Mouse (Mus musculus) MEL (cell line): ENCODE data around the gene Nos1ap. TPM values are rescaled to one million over a fixed set of nuclear protein-coding genes. Genes with fewer than 3 reads are reported as not detected.

Experiments
- DNase-seq: peaks from one replicate; pipeline ENCODE4 v3.0.0; 2011; ENCODE audit warnings: low read depth, low spot score
- H3K27ac ChIP-seq: 2 replicates; pipeline ENCODE4 v1.5.1; 2012; ENCODE audit warnings: low read depth, mild to moderate bottlenecking, control low read depth, low read length, moderate library complexity; ENCODE audit not compliant: control insufficient read depth
- H3K27me3 ChIP-seq, 2 experiments: fragments of 150-350 bp in 1 of 2; sonication (generic) in 1 of 2; 2 replicates each; pipeline ENCODE4 v1.6.1; 2012; ENCODE audit warnings: low read length in 2 of 2, mild to moderate bottlenecking in 2 of 2, improper control_type of control experiment in 1 of 2, moderate library complexity in 1 of 2; ENCODE audit not compliant: insufficient read depth in 2 of 2, control insufficient read depth in 1 of 2
- H3K36me3 ChIP-seq, 2 experiments: 2 replicates each; pipeline ENCODE4 v1.6.1; 2012 to 2014; ENCODE audit warnings: low read length in 2 of 2, improper control_type of control experiment in 1 of 2, inconsistent platforms in 1 of 2, mild to moderate bottlenecking in 1 of 2; ENCODE audit not compliant: insufficient read depth in 2 of 2, control insufficient read depth in 1 of 2
- H3K4me1 ChIP-seq, 2 experiments: fragments of 150-350 bp in 1 of 2; sonication (generic) in 1 of 2; 2 replicates each; pipeline ENCODE4 v1.6.1; 2012; ENCODE audit warnings: low read length in 2 of 2, improper control_type of control experiment in 1 of 2, mild to moderate bottlenecking in 1 of 2; ENCODE audit not compliant: insufficient read depth in 2 of 2, control insufficient read depth in 1 of 2
- H3K4me3 ChIP-seq, 2 experiments: fragments of 150-350 bp in 1 of 2; sonication (generic) in 1 of 2; 2 replicates each; pipeline ENCODE4 v1.5.1; 2012; ENCODE audit warnings: low read depth in 2 of 2, low read length in 2 of 2, mild to moderate bottlenecking in 2 of 2, moderate library complexity in 2 of 2, control low read depth in 1 of 2, improper control_type of control experiment in 1 of 2; ENCODE audit not compliant: control insufficient read depth in 1 of 2, insufficient read depth in 1 of 2
- H3K79me2 ChIP-seq: 2 replicates; pipeline ENCODE4 v1.6.1; 2012; ENCODE audit warnings: mild to moderate bottlenecking, low read length, moderate library complexity; ENCODE audit not compliant: control insufficient read depth, poor library complexity, insufficient read depth
- H3K9ac ChIP-seq: 2 replicates; pipeline ENCODE4 v1.6.1; 2012; ENCODE audit warnings: low read depth, mild to moderate bottlenecking, control low read depth, low read length, moderate library complexity; ENCODE audit not compliant: control insufficient read depth, poor library complexity, severe bottlenecking
- H3K9me3 ChIP-seq: fragments of 150-350 bp; sonication (generic); replicated peaks from 2 replicates; pipeline ENCODE4 v1.6.1; 2012; ENCODE audit warnings: mild to moderate bottlenecking, low read length, improper control_type of control experiment, moderate library complexity; ENCODE audit not compliant: insufficient read depth
- CHD1 ChIP-seq: IDR thresholded peaks from 2 replicates; pipeline ENCODE4 v1.6.1; 2012; ENCODE audit warnings: low read depth, mild to moderate bottlenecking, inconsistent platforms, low read length, improper control_type of control experiment
- CTCF ChIP-seq, 3 experiments: IDR thresholded peaks in 2 of 3; conservative IDR thresholded peaks in 1 of 3; 2 replicates each; pipeline ENCODE4 v1.5.1; 2011 to 2012; ENCODE audit warnings: low read length in 3 of 3, low read depth in 2 of 3, mild to moderate bottlenecking in 2 of 3, improper control_type of control experiment in 1 of 3, inconsistent platforms in 1 of 3, mixed read lengths in 1 of 3, moderate library complexity in 1 of 3; ENCODE audit not compliant: control insufficient read depth in 1 of 3, insufficient read depth in 1 of 3, poor library complexity in 1 of 3, severe bottlenecking in 1 of 3
- E2F4 ChIP-seq: IDR thresholded peaks from 2 replicates; pipeline ENCODE4 v1.6.1; 2011; ENCODE audit warnings: low read depth, low read length, improper control_type of control experiment, borderline replicate concordance
- ELF1 ChIP-seq: IDR thresholded peaks from 2 replicates; pipeline ENCODE4 v1.6.1; 2014; ENCODE audit warnings: low read depth, mild to moderate bottlenecking, inconsistent platforms, low read length, improper control_type of control experiment, moderate library complexity
- EP300 ChIP-seq, 2 experiments: IDR thresholded peaks; 2 replicates each; pipeline ENCODE4 v1.6.1; 2011; ENCODE audit warnings: improper control_type of control experiment in 2 of 2, low read length in 2 of 2, low read depth in 1 of 2, mild to moderate bottlenecking in 1 of 2
- ETS1 ChIP-seq: IDR thresholded peaks from 2 replicates; pipeline ENCODE4 v1.6.1; 2012; ENCODE audit warnings: low read depth, mild to moderate bottlenecking, inconsistent platforms, low read length, improper control_type of control experiment, moderate library complexity
- GABPA ChIP-seq: IDR thresholded peaks from 2 replicates; pipeline ENCODE4 v1.6.1; 2012; ENCODE audit warnings: low read depth, mild to moderate bottlenecking, inconsistent platforms, low read length, improper control_type of control experiment, moderate library complexity
- GATA1 ChIP-seq: IDR thresholded peaks from 2 replicates; pipeline ENCODE4 v1.6.1; 2011; ENCODE audit warnings: low read depth, low read length, improper control_type of control experiment
- HCFC1 ChIP-seq: IDR thresholded peaks from 2 replicates; pipeline ENCODE4 v1.6.1; 2012; ENCODE audit warnings: low read depth, mild to moderate bottlenecking, inconsistent platforms, low read length, improper control_type of control experiment, moderate library complexity
- KAT2A ChIP-seq: conservative IDR thresholded peaks from 2 replicates; pipeline ENCODE4 v1.6.1; 2012; ENCODE audit warnings: low read depth, low read length, improper control_type of control experiment, inconsistent platforms
- MAFK ChIP-seq: IDR thresholded peaks from 2 replicates; pipeline ENCODE4 v1.6.1; 2011; ENCODE audit warnings: low read depth, mild to moderate bottlenecking, low read length, improper control_type of control experiment, borderline replicate concordance
- MAX ChIP-seq: IDR thresholded peaks from 2 replicates; pipeline ENCODE4 v1.6.1; 2011; ENCODE audit warnings: low read length, improper control_type of control experiment
- MAZ ChIP-seq: IDR thresholded peaks from 2 replicates; pipeline ENCODE4 v1.6.1; 2012; ENCODE audit warnings: low read depth, mild to moderate bottlenecking, inconsistent platforms, low read length, improper control_type of control experiment
- MEF2A ChIP-seq: IDR thresholded peaks from 2 replicates; pipeline ENCODE4 v1.6.1; 2014; ENCODE audit warnings: low read depth, mild to moderate bottlenecking, inconsistent platforms, low read length, improper control_type of control experiment; ENCODE audit not compliant: poor library complexity, insufficient replicate concordance, severe bottlenecking; ENCODE audit errors: extremely low read depth
- MXI1 ChIP-seq: IDR thresholded peaks from 2 replicates; pipeline ENCODE4 v1.6.1; 2011; ENCODE audit warnings: mild to moderate bottlenecking, low read depth, low read length, improper control_type of control experiment
- MYB ChIP-seq: IDR thresholded peaks from 2 replicates; pipeline ENCODE4 v1.6.1; 2011; ENCODE audit warnings: mild to moderate bottlenecking, low read depth, low read length, improper control_type of control experiment
- MYC ChIP-seq: IDR thresholded peaks from 2 replicates; pipeline ENCODE4 v1.6.1; 2011; ENCODE audit warnings: low read depth, mild to moderate bottlenecking, low read length, improper control_type of control experiment, moderate library complexity
- NELFE ChIP-seq: IDR thresholded peaks from 2 replicates; pipeline ENCODE4 v1.6.1; 2011; ENCODE audit warnings: low read depth, low read length, improper control_type of control experiment
- NRF1 ChIP-seq: IDR thresholded peaks from 2 replicates; pipeline ENCODE4 v1.6.1; 2014; ENCODE audit warnings: low read depth, mild to moderate bottlenecking, inconsistent platforms, low read length, improper control_type of control experiment, moderate library complexity; ENCODE audit not compliant: poor library complexity, insufficient read depth, severe bottlenecking
- POLR2AphosphoS5 ChIP-seq: IDR thresholded peaks from 2 replicates; pipeline ENCODE4 v1.6.1; 2012; ENCODE audit warnings: low read depth, borderline replicate concordance, mild to moderate bottlenecking, inconsistent platforms, low read length, moderate library complexity, mixed read lengths
- RAD21 ChIP-seq: IDR thresholded peaks from 2 replicates; pipeline ENCODE4 v1.6.1; 2011; ENCODE audit warnings: mild to moderate bottlenecking, low read depth, low read length, improper control_type of control experiment
- SIN3A ChIP-seq: IDR thresholded peaks from 2 replicates; pipeline ENCODE4 v1.6.1; 2012; ENCODE audit warnings: low read length, improper control_type of control experiment, inconsistent platforms
- TAL1 ChIP-seq: IDR thresholded peaks from 2 replicates; pipeline ENCODE4 v1.6.1; 2012; ENCODE audit warnings: mild to moderate bottlenecking, inconsistent platforms, low read length, moderate library complexity, mixed read lengths
- TBP ChIP-seq: IDR thresholded peaks from 2 replicates; pipeline ENCODE4 v1.8.0; 2011; ENCODE audit warnings: low read depth, low read length, improper control_type of control experiment
- TCF12 ChIP-seq: IDR thresholded peaks from 2 replicates; pipeline ENCODE4 v1.6.1; 2014; ENCODE audit warnings: low read depth, mild to moderate bottlenecking, inconsistent platforms, low read length, improper control_type of control experiment, moderate library complexity
- UBTF ChIP-seq: IDR thresholded peaks from 2 replicates; pipeline ENCODE4 v1.6.1; 2012; ENCODE audit warnings: low read depth, mild to moderate bottlenecking, inconsistent platforms, low read length, improper control_type of control experiment, moderate library complexity, borderline replicate concordance; ENCODE audit not compliant: insufficient read depth
- USF1 ChIP-seq: IDR thresholded peaks from 2 replicates; pipeline ENCODE4 v1.6.1; 2014; ENCODE audit warnings: low read depth, mild to moderate bottlenecking, inconsistent platforms, low read length, improper control_type of control experiment, moderate library complexity
- USF2 ChIP-seq, 2 experiments: IDR thresholded peaks; 2 replicates each; pipeline ENCODE4 v1.6.1; 2011 to 2012; ENCODE audit warnings: improper control_type of control experiment in 2 of 2, low read length in 2 of 2, borderline replicate concordance in 1 of 2, inconsistent platforms in 1 of 2, low read depth in 1 of 2, mild to moderate bottlenecking in 1 of 2; ENCODE audit not compliant: insufficient read depth in 1 of 2
- ZKSCAN1 ChIP-seq: IDR thresholded peaks from 2 replicates; pipeline ENCODE4 v1.6.1; 2012; ENCODE audit warnings: low read depth, mild to moderate bottlenecking, inconsistent platforms, low read length, improper control_type of control experiment, moderate library complexity
- ZMIZ1 ChIP-seq: IDR thresholded peaks from 2 replicates; pipeline ENCODE4 v1.6.1; 2012; ENCODE audit warnings: low read depth, mild to moderate bottlenecking, inconsistent platforms, low read length, improper control_type of control experiment, moderate library complexity
- ZNF384 ChIP-seq: IDR thresholded peaks from 2 replicates; pipeline ENCODE4 v1.6.1; 2012; ENCODE audit warnings: low read depth, mild to moderate bottlenecking, inconsistent platforms, low read length, improper control_type of control experiment
- polyA plus RNA-seq, 2 experiments: library from polyadenylated mRNA; stranded (reverse) in 1 of 2; unstranded in 1 of 2; fragments of >175 nt in 1 of 2; fragments of >200 nt in 1 of 2; gene quantifications; 2 replicates each; pipeline versions ENCODE4 v1.2.1 to v1.2.4; 2012; ENCODE audit warnings: low replicate concordance in 2 of 2, low read depth in 1 of 2; ENCODE audit not compliant: insufficient read length in 2 of 2, insufficient read depth in 1 of 2, missing spikeins in 1 of 2
- total RNA-seq: library from RNA; depleted of rRNA; stranded (reverse); fragments of 300-350 nt; gene quantifications from 2 replicates; pipeline ENCODE4 v1.2.3, GENCODE M21; 2012

The Nos1ap gene
- total and polyA plus RNA-seq, 3 experiments = 0.62 to 2.4 TPM; not detected in 1

DNA sequence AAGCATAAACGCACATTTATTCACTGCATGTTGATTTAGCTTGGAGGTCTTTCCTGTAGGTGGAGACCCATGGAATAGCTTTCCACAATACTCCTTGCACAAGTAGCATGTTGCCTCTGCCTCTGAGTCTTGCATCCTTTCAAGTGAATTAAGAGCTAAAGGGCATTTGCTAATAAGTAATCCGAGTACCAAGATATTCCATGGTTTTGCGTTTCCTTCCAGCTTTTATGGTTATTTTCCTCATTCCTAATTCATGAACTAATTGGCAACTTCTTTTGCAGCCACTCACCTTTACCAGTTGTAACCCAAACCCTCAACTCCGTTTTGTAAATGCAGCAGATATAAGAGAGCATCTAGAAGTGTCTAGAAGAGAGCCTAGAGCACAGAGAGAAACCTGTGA lies 155.5 kb downstream of the Nos1ap start:
- Histone ChIP-seq H3K9ac (no peak overlapping the region), H3K9me3 (no peaks in the 10 kb centered on the region), H3K4me1 (no peaks in the 10 kb centered on the region), H3K79me2 (no peaks in the 10 kb centered on the region), H3K27ac (no peak overlapping the region), H3K4me3 (no peak overlapping the region), H3K27me3 (no peaks in the 10 kb centered on the region), H3K36me3 (no peaks in the 10 kb centered on the region)
- DNase-seq = no peak
- TF ChIP-seq NRF1 (no peak), EP300 (IDR thresholded peaks at IDR 0.05; ENCODE audit: low read depth in 1 of 2, low read length in 2 of 2) (no peak), TAL1 (no peak), E2F4 (no peak), MAFK (no peak), GATA1 (no peak), MYC (no peak), CHD1 (no peak), POLR2AphosphoS5 (no peak), ZNF384 (no peak), NELFE (no peak), USF1 (no peak), ETS1 (no peak), RAD21 (no peak), ZMIZ1 (no peak), MYB (no peak), ZKSCAN1 (no peak), KAT2A (no peak)

DNA sequence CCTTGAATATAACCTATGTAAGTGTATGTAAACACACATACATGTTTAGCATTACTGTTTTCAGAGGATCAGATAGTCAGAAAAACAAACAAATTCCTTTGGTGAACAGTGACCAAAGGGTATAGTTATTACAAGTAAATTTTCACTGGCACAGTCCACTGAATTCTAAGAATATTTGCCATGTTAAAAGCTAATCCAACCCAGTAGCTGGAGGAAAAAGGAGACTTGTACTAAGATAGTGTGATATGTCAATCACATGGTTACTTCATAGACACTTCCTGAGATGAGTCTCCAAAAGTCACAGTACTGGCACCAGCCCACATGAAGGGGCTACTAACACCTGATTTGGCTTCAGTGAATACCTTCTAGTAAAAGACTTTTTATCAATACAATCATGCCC lies 156.0 kb downstream of the Nos1ap start:
- no peak for TF ChIP-seq TBP
- no peak for TF ChIP-seq USF1
- TF ChIP-seq UBTF = no peak
- no peak for TF ChIP-seq MAX
- no peak for TF ChIP-seq GABPA
- TF ChIP-seq NRF1 = no peak
- TF ChIP-seq GATA1 = no peak
- no peak for TF ChIP-seq ZMIZ1
- TF ChIP-seq USF2 (IDR thresholded peaks at IDR 0.05; ENCODE audit: borderline replicate concordance in 1 of 2, insufficient read depth in 1 of 2, low read depth in 1 of 2, low read length in 2 of 2) = no peak
- no peak for TF ChIP-seq MEF2A
- TF ChIP-seq HCFC1 = no peak
- no peak for TF ChIP-seq POLR2AphosphoS5
- no peak for TF ChIP-seq CTCF (IDR thresholded peaks at IDR 0.05 in 2 of 3, conservative IDR thresholded peaks at IDR 0.05 in 1 of 3; ENCODE audit: control insufficient read depth in 1 of 3, insufficient read depth in 1 of 3, low read depth in 2 of 3, low read length in 3 of 3, poor library complexity in 1 of 3, severe bottlenecking in 1 of 3)
- TF ChIP-seq MAZ = no peak
- TF ChIP-seq TCF12 = no peak
- no peak for TF ChIP-seq SIN3A
- TF ChIP-seq ELF1 = no peak
- no peak for TF ChIP-seq MXI1
- no peak for TF ChIP-seq RAD21
- no peak for TF ChIP-seq KAT2A
- H3K4me1 ChIP-seq = no peaks in the 10 kb centered on the region
- no peak overlapping the region for H3K4me3 ChIP-seq
- no peak overlapping the region for H3K27ac ChIP-seq
- no peak for DNase-seq
- H3K79me2 ChIP-seq = no peaks in the 10 kb centered on the region
- no peaks in the 10 kb centered on the region for H3K9me3 ChIP-seq
- no peaks in the 10 kb centered on the region for H3K27me3 ChIP-seq
- H3K9ac ChIP-seq = no peak overlapping the region
- H3K36me3 ChIP-seq = no peaks in the 10 kb centered on the region
